Mouse (Mus musculus) heart, adult 2 months (tissue): ENCODE data around the gene Ppil4. TPM values are rescaled to one million over a fixed set of nuclear protein-coding genes. Genes with fewer than 3 reads are reported as not detected.

Source experiments
- DNase-seq, 2 experiments: peaks; one replicate each; pipeline ENCODE4 v3.0.0; 2021
- H3K27ac ChIP-seq: fragments of 200-600 bp; 2 replicates; pipeline ENCODE4 v1.8.1; 2022
- H3K27me3 ChIP-seq: fragments of 200-500 bp; 2 replicates; pipeline ENCODE4 v1.6.1; 2012; ENCODE audit warnings: mild to moderate bottlenecking, low read length, inconsistent platforms, mixed read lengths; ENCODE audit not compliant: control insufficient read depth, insufficient read depth
- H3K36me3 ChIP-seq: fragments of 200-500 bp; 2 replicates; pipeline ENCODE4 v1.6.1; 2012; ENCODE audit warnings: low read length, inconsistent platforms; ENCODE audit not compliant: control insufficient read depth, insufficient read depth
- H3K4me1 ChIP-seq: fragments of 200-500 bp; 2 replicates; pipeline ENCODE4 v1.6.1; 2011; ENCODE audit warnings: low read length; ENCODE audit not compliant: control insufficient read depth, insufficient read depth
- H3K4me3 ChIP-seq: fragments of 200-600 bp; 2 replicates; pipeline ENCODE4 v1.8.1; 2022
- H3K79me2 ChIP-seq: fragments of 200-500 bp; replicated peaks from 2 replicates; pipeline ENCODE4 v1.6.1; 2012; ENCODE audit warnings: mild to moderate bottlenecking, inconsistent platforms, low read length, moderate library complexity, mixed read lengths; ENCODE audit not compliant: control insufficient read depth, insufficient read depth
- H3K9ac ChIP-seq: fragments of 200-500 bp; 2 replicates; pipeline ENCODE4 v1.6.1; 2012; ENCODE audit warnings: low read depth, mild to moderate bottlenecking, control low read depth, inconsistent platforms, low read length, mixed read lengths
- CTCF ChIP-seq: fragments of 200-600 bp; IDR thresholded peaks from 2 replicates; pipeline ENCODE4 v1.8.1; 2022; ENCODE audit warnings: antibody characterized with exemption, mild to moderate bottlenecking, moderate library complexity
- EP300 ChIP-seq: fragments of 200-500 bp; IDR thresholded peaks from 2 replicates; pipeline ENCODE4 v1.6.1; 2011; ENCODE audit warnings: low read depth, low read length, control low read depth; ENCODE audit not compliant: insufficient read depth
- POLR2A ChIP-seq: fragments of 200-500 bp; IDR thresholded peaks from 2 replicates; pipeline ENCODE4 v1.6.1; 2011; ENCODE audit warnings: mild to moderate bottlenecking, low read depth, low read length, control low read depth; ENCODE audit not compliant: insufficient read depth
- WGBS: fragments of 180-500 bp; shearing (Covaris S2); methylation state at CpG from one replicate; pipeline ENCODE4 v1.1.7; 2018; 5-methylcytosine and 5-hydroxymethylcytosine counted together
- intact Hi-C: fragments of 180-260 bp; cut with DNase I; formaldehyde crosslinking; loops from one replicate; pipeline ENCODE4 v1.15.1; 2025
- microRNA-seq, 2 experiments: library from miRNA; unstranded; fragments of <30 nt; microRNA quantifications; one replicate each; pipeline ENCODE4 v1.2.0; 2021
- polyA plus RNA-seq: library from polyadenylated mRNA; depleted of rRNA; stranded (reverse); fragments of >200 nt; gene quantifications from 2 replicates; pipeline ENCODE4 v1.2.3, GENCODE M21; 2012; rRNA removed
- total RNA-seq, 2 experiments: library from RNA; stranded (reverse); gene quantifications; 2 replicates each; pipeline ENCODE4 v1.2.3; 2021

Gene Ppil4
- total and polyA plus RNA-seq, 3 experiments: 5.3 to 15.3 (median 14.8) TPM

DNA sequence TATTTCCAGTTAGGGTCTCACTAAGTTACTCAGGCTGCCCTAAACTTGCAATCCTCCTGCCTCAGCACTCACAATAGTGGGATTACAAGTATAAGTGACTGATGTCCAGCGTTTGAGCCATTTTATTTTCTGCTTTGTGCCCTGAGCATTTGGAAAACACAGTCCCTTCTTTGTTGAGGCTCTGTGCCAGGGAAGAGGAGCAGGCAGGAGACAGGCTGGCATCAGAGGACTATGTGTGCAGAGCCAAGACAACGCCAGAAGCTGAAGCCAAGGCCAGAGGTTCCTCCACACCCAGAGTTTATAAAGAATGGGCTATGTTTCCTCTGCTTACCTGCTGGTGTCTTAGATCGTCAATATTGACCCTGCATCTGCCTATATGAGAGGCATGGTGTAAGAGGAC lies 72.1 kb downstream of the Ppil4 start:
- intact Hi-C loops: no loop called here
- Histone ChIP-seq H3K36me3 (no peaks in the 10 kb centered on the region), H3K79me2 (no peaks in the 10 kb centered on the region), H3K4me1 (no peaks in the 10 kb centered on the region), H3K27ac (no peak overlapping the region), H3K9ac (no peak overlapping the region), H3K27me3 (0 out of 2 replicates have a peak, but pooled peaks cover 1% of the 10 kb centered on the region), H3K4me3 (no peak overlapping the region)
- WGBS: 79% methylated on average over 3 of the region's 3 CpGs
- DNase-seq: no peak
- TF ChIP-seq EP300 (no peak), POLR2A (no peak), CTCF (no peak)

DNA sequence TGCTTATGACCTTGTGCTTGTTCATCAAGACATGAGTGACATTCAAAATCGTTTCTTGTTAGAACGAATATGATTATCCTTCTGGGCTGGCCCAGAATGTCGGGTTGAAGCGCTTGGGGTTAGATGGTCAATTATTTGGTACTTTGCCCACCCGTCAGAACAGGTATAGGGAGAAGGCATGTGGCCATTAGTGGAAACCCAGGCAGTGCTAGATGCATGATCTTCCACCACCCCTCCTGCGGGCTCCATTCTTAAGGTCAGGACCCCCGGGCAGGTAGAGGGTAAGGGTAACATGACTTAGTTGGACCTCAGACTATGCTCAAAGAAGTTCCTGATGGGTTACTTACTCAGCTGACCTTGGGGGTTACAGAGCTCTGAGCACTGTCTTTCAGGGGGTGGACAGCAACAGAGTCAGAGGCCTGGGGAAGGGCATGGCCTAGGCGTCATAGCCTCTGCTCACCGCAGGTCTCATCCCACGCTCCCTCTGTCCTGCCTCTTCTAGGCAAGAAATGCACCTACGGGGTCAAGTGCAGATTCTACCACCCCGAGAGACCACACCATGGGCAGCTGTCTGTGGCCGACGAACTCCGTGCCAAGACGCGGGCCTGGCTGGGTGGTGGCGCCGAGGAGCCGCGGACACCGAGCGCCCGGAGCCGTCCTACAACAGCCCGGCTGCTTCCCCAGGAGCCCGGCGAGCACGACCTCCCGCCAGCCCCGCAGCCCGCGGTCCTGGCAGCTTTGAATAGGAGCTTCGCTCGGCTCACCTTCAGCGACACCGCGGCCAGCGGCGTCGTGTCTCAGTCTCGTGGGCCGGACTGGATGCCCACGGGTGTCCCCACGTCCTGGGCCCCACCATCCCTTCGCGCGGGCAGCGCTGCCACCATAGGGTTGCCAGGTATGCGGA lies 74.3 kb downstream of the Ppil4 start:
- no peak for TF ChIP-seq EP300
- no peak for TF ChIP-seq POLR2A
- peak; percentile 44 for TF ChIP-seq CTCF
- Histone ChIP-seq H3K79me2 (no peaks in the 10 kb centered on the region), H3K27me3 (0 out of 2 replicates have a peak, but pooled peaks cover 1% of the 10 kb centered on the region), H3K4me3 (peak overlapping the region; percentile 26), H3K9ac (no peak overlapping the region), H3K27ac (no peak overlapping the region), H3K4me1 (no peaks in the 10 kb centered on the region), H3K36me3 (no peaks in the 10 kb centered on the region)
- DNase-seq: peak; percentile 45 to 49
- intact Hi-C loops: no loop called here
- 20% methylated on average over 50 of the region's 50 CpGs for WGBS

DNA sequence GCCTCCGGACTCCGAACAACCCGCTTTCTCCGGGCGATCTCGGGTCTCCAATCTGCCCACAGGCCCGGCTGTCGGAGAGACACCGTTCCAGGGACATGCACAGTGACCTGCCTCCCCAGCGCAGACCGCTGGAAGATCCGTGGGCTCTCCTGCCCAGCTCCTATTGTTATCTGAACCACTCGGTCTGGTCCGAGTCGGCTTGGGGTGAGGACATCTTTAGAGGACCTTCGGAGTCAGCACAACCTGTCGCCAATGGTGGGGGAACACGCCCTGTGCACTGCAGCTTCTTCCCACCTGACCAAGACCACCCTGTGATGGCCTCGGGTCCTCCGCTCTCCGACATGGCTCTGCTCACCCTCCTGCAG lies 75.0 kb downstream of the Ppil4 start:
- 31% methylated on average over 21 of the region's 21 CpGs for whole genome bisulfite sequencing
- no peaks in the 10 kb centered on the region for H3K4me1 ChIP-seq
- DNase-seq: no peak
- no peaks in the 10 kb centered on the region for H3K36me3 ChIP-seq
- H3K9ac ChIP-seq: no peak overlapping the region
- peak overlapping the region; percentile 26 for H3K4me3 ChIP-seq
- H3K27ac ChIP-seq: no peak overlapping the region
- H3K79me2 ChIP-seq: no peaks in the 10 kb centered on the region
- intact Hi-C loops: no loop called here
- no peak for TF ChIP-seq POLR2A
- TF ChIP-seq EP300: no peak
- TF ChIP-seq CTCF: no peak
- H3K27me3 ChIP-seq: 0 out of 2 replicates have a peak, but pooled peaks cover 1% of the 10 kb centered on the region

DNA sequence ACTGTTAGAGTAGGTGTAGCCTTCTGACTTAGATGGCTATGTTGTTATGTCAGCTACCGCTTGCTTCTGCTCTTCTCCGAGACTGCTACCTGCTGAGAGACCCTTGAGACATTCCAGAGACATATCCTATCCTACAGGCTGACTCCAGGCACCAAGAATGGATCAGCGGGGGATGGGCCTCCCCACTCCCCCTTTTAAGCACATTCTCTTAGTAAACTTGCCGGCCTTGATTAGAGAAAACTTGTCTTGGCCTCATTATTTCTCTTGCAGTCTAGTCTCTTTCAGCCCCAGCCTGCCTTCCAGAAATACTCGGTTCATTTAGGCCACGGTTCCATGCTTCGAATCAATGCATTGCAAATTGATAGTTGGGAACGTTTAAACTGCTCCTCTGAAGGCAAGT lies 77.1 kb downstream of the Ppil4 start:
- Histone ChIP-seq H3K79me2 (no peaks in the 10 kb centered on the region), H3K36me3 (no peaks in the 10 kb centered on the region), H3K9ac (no peak overlapping the region), H3K4me3 (no peak overlapping the region), H3K4me1 (no peaks in the 10 kb centered on the region), H3K27me3 (0 out of 2 replicates have a peak, but pooled peaks cover 1% of the 10 kb centered on the region), H3K27ac (no peak overlapping the region)
- intact Hi-C loops: no loop called here
- 68% methylated on average over 8 of the region's 8 CpGs for WGBS
- no peak for TF ChIP-seq CTCF
- no peak for DNase-seq

DNA sequence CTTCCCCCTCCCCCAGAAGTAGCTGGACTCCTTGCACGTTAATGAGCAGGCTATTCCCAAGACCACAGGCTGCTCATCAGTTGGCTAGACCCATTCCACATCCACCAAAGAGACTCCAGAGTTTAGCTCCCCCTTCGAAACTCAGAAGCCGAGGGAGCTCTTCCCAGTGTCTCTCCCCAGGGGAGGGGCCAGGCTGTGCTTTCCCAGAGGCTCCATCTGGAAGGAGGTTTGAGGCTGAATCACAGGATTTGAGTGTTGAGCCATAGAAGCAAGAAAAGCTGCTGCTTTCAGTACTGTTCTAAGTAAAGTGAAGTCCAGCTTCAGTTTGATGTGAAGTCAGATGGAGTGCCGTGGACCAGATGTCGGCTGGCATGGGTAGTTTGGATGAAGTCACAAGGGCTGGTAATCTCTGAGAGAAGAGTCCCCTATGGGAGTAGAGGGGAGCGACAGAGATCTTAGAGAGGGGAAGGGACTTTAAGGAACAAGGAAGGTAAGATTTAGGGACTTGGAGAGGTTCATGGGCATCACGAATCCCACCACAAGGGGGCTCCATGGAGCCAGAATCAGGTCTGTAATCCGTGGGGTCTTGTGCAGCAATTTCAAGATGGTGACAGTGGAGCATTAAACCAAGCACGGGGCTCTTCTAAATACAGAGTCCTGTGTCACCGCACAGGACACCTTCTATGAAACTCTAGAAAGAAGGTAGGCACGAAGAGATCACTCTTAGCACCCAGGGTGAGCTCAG lies 78.1 kb downstream of the Ppil4 start:
- 55% methylated on average over 11 of the region's 11 CpGs for WGBS
- Histone ChIP-seq H3K27ac (no peak overlapping the region), H3K79me2 (no peaks in the 10 kb centered on the region), H3K36me3 (no peaks in the 10 kb centered on the region), H3K9ac (no peak overlapping the region), H3K27me3 (0 out of 2 replicates have a peak, but pooled peaks cover 1% of the 10 kb centered on the region), H3K4me3 (no peak overlapping the region), H3K4me1 (no peaks in the 10 kb centered on the region)
- peak in 1 of 2 experiments; percentile 34 for DNase-seq
- intact Hi-C loops: no loop called here
- peak; percentile 58 for TF ChIP-seq CTCF
- TF ChIP-seq EP300: no peak
- no peak for TF ChIP-seq POLR2A

DNA sequence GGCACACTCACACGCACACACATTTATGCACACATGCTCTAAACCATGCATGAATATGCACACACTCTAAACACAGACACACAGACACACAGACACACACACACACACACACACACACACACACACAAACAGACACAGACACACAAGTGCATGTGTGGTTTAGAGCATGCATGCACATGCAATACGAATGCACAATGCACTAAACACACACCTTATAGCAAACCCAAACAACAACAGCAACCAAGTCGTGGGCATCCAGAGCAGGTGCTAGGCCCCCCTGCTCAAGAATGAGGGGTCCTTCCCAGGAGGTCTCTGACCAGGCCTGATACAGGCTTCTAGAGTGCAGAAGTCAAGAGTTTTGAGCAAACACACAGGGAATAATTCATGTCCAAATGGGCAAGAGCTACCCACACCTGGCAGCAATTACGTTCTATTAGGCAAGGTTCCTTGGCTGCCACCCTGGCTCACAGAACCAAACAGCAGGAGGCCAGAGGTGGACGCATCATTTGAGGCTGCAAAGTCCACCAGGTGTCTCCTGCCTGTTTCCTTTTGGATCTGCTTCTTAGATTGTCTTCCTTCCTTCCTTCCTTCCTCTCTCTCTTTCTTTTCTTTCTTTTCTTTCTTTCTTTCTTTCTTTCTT lies 78.8 kb downstream of the Ppil4 start:
- H3K27ac ChIP-seq: no peak overlapping the region
- no peak overlapping the region for H3K4me3 ChIP-seq
- 0 out of 2 replicates have a peak, but pooled peaks cover 1% of the 10 kb centered on the region for H3K27me3 ChIP-seq
- H3K79me2 ChIP-seq: no peaks in the 10 kb centered on the region
- 88% methylated on average over 5 of the region's 5 CpGs for WGBS
- H3K4me1 ChIP-seq: no peaks in the 10 kb centered on the region
- no peaks in the 10 kb centered on the region for H3K36me3 ChIP-seq
- TF ChIP-seq CTCF: no peak
- no peak for TF ChIP-seq POLR2A
- no peak for TF ChIP-seq EP300
- DNase-seq: no peak
- no peak overlapping the region for H3K9ac ChIP-seq
- intact Hi-C loops: no loop called here

Small RNAs within 50 kb of the gene (microRNA-seq; reads per million reads assigned to microRNA genes)
- 0 to 1.5 reads per million in 2 experiments for gene Mir5104

Other genes starting within 250 kb of the Ppil4 start
- gene Lrp11, start 203.1 kb upstream of the Ppil4 start, total RNA-seq: 1 to 10 TPM; 2.2 to 3.0 TPM
- gene Lrp11, start 203.1 kb upstream of the Ppil4 start, polyA plus RNA-seq: 3.0 and 4.2 TPM in 2 replicates
- gene Nup43, start 125.4 kb upstream of the Ppil4 start, total RNA-seq: 1 to 10 TPM; 4.6 to 6.3 TPM
- gene Nup43, start 125.4 kb upstream of the Ppil4 start, polyA plus RNA-seq: 4.9 and 6.7 TPM in 2 replicates
- 100 to 1,000 TPM in 1 of 2 experiments, 10 to 100 TPM in 1; 92.5 to 101 TPM for gene Pcmt1, start 111.8 kb upstream of the Ppil4 start, total RNA-seq
- 35.3 and 61.6 TPM in 2 replicates for gene Pcmt1, start 111.8 kb upstream of the Ppil4 start, polyA plus RNA-seq
- 10 to 100 TPM; 10.8 to 11.5 TPM for gene Lats1, start 111.7 kb upstream of the Ppil4 start, total RNA-seq
- gene Lats1, start 111.7 kb upstream of the Ppil4 start, polyA plus RNA-seq: 5.5 and 9.9 TPM in 2 replicates
- 10 to 100 TPM; 11.9 to 14.2 TPM for gene Katna1, start 66.9 kb upstream of the Ppil4 start, total RNA-seq
- gene Katna1, start 66.9 kb upstream of the Ppil4 start, polyA plus RNA-seq: 3.7 and 4.4 TPM in 2 replicates
- gene Ginm1, start 67 bp upstream of the Ppil4 start, total RNA-seq: 100 to 1,000 TPM in 1 of 2 experiments, 10 to 100 TPM in 1; 94.5 to 123 TPM
- 39.6 and 65.7 TPM in 2 replicates for gene Ginm1, start 67 bp upstream of the Ppil4 start, polyA plus RNA-seq
- gene Zc3h12d, start 39.6 kb downstream of the Ppil4 start, total RNA-seq: under 1 TPM; 0.21 to 0.32 TPM
- gene Zc3h12d, start 39.6 kb downstream of the Ppil4 start, polyA plus RNA-seq: 0.35 and 0.50 TPM in 2 replicates
- gene Tab2, start 163.3 kb downstream of the Ppil4 start, total RNA-seq: 10 to 100 TPM; 46.4 to 50.4 TPM
- gene Tab2, start 163.3 kb downstream of the Ppil4 start, polyA plus RNA-seq: 32.2 and 54.3 TPM in 2 replicates